Mouse (Mus musculus): ENCODE data around the gene Agrp.

Agrp gene

DNA sequence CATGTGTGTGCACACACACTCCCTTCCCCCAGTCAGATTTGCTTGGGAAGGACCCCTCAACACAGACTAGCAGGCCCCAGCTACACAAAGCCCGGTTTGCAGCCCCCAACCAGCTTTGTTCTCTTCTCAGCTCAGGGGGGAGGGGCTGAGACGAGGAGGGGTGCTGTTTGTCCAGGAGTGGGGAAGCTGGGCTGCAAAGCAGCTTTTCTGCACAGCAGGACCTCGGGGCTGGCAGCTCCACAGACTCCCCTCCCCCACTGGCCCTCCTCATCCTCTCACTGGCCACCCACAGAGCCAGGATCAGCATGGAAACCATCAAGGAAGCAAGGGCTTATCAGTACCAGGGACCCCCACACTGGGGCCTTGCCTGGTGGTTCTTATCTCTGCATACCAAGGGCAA, 116.1 kb downstream of the Agrp start:
- in situ Hi-C loops (cut with MboI, MseI) = no loop called here

DNA sequence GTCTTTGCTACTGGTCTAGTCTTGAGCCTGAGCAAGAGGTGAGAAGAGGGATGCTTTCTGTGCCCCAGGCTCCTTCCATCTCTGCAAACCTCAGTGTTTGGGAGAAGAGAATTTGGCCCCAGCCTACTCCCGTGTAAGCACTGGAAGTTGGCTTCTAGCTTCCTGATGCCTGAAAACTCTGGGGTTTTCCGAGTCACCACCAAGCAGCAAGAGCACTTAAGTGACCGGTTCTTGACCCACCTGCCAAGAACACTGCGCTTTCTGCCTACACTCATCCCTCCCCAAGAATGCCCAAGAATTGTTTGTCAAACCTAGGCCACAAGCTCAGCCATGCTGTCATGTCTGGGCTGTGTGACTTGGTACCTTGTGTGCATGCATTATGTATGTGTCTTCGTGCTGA, 116.7 kb downstream of the Agrp start:
- in situ Hi-C loops (cut with MboI, MseI) = no loop called here

DNA sequence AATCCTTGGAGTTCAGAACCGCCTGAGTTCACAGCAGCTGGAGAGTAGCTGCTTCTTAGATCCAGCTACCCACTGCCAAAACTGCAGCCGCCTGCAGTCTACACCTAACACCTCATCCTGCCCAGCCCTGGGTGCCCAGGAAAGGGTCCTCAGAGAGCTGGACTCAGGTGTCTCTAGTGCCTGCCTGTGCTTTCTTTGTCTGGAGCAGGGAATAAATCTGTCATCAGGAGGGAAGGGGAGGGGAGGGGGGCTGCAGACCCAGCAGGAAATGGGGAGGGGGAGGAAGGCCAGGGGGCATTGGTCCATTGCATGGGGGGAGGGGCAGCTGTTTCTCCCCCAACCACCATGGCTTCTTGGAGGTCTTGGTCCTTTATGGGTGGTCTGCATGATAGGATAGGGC, 117.6 kb downstream of the Agrp start:
- in situ Hi-C loops (cut with MboI, MseI) = no loop called here

DNA sequence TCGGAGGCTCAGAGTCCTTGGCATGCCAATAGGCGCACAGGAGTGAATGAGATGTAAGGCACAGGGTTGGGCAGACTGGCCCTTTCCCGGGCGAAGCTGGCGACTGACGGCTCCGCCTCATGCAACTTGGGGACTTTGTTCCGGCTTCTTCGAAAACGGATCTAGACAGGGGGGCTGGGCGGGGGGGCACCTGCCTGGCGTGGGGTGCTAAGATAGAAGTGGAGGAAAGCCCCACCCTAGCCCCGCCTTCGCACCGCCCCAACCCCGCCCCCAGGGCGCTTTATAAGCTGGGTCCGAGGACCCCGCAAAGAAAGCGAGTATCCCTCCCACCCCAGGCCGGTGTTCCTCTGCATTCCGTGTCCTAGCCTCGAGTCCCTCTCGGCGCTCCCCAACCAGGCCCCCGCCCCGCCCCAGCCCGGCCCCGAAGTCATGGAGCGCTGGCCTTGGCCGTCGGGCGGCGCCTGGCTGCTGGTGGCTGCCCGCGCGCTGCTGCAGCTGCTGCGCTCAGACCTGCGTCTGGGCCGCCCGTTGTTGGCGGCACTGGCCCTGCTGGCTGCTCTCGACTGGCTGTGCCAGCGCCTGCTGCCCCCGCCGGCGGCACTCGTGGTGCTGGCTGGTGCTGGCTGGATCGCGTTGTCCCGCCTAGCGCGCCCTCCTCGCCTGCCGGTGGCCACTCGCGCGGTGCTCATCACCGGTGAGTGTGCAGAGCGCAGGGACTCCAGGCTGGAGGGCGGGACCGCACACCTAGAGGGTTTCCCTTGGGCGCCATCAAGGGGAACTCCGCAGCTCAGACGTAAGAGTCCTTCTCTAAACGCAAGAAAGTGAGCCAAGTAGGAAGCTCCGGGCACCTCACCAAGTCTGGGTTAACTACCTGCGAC, 118.5 kb downstream of the Agrp start, which contains the start of gene Hsd11b2:
Gene Hsd11b2 (plus strand): TSS at position 320 of the 878 bp plus-strand sequence.
- in situ Hi-C loops (cut with MboI, MseI) = no loop called here

DNA sequence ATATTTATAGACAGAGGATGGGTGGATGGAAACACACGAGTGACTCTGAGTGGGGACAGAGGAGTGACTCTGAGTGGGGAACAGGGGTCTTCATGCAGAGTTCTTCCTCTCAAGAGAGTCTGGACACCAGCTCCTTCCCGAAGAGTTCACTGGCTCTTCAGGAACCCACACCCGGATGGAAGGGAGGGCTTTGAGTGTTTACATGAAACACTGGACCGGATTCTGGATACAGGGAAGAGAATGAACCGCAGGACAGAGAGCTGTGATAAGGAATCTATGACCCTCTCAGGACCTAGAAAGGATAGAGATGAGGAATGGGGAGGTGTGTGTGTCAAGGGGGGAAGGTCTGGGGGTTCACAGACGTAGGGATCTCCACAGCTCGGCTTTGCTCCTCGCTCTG, 119.8 kb downstream of the Agrp start:
- in situ Hi-C loops (cut with MboI, MseI) = no loop called here
